Mouse (Mus musculus): ENCODE data around the gene Mapkap1. TPM values are rescaled to one million over a fixed set of nuclear protein-coding genes. Genes with fewer than 3 reads are reported as not detected.

Mapkap1 gene
- 10 to 100 TPM; 65.8 to 74.4 TPM for total RNA-seq (2021)
- long read RNA-seq, experiment 1, transcript Mapkap1-209 (12 exons, 3,111 nt): major isoform, 47 of 102 reads
- long read RNA-seq, experiment 1, transcript Mapkap1-204 (11 exons, 1,630 nt): minor isoform, 7 of 102 reads
- long read RNA-seq, experiment 1, partial matches to known transcripts: 0 of 102 reads
- long read RNA-seq, experiment 1, other reads (novel, unspliced or antisense): 48 of 102 reads
- long read RNA-seq, experiment 2, transcript Mapkap1-204 (11 exons, 1,630 nt): minor isoform, 6 of 80 reads
- long read RNA-seq, experiment 2, transcript Mapkap1-209 (12 exons, 3,111 nt): major isoform, 43 of 80 reads
- long read RNA-seq, experiment 2, partial matches to known transcripts: 3 of 80 reads
- long read RNA-seq, experiment 2, other reads (novel, unspliced or antisense): 28 of 80 reads

DNA sequence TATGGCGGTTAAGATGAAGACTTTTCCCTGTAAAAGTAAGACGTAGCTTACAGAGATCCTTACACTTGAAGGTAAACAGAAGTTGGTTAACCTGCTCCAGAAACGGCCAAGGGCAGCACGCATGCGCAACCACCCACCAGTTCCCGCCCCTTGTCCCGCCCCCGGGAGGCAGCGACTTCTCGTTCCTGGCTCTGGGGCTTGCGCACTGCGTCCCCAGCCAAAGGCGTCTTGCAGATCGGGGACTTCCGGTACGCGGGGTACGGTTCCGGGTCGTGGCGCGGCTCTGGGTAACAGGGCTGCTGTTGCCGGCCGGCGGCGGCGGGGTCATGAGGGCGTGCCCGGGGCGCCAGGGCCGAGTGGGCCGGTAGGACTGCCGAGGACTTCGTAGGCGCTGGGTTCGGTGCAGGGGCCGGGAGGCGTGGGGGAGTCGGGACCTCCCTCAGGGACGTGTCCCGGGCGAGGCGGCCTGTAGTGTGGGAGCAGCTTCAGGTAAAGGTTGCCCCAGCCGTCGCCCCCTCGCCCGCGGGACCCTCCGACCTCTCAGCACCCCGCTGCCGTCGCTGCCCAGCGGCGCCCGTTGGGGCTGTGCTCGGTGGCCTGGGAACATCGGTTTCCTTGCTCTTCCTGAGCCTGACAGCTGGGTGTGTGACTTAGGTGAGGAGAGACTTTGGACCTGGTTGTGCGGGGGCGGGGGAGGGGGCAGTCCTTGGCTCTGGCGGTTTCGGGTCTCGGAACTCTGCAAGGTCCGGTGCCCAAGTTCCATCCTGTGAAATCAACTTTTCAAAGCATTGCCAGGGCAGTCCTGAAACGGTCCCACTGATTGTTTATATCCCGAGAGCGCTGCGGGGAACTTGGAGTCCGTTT lies at the start of gene Mapkap1:
Gene Mapkap1 (plus strand): TSS at position 171 of the 864 bp plus-strand sequence.
- peak; percentile 98 for DNase-seq (ENCODE audit: low spot score)

DNA sequence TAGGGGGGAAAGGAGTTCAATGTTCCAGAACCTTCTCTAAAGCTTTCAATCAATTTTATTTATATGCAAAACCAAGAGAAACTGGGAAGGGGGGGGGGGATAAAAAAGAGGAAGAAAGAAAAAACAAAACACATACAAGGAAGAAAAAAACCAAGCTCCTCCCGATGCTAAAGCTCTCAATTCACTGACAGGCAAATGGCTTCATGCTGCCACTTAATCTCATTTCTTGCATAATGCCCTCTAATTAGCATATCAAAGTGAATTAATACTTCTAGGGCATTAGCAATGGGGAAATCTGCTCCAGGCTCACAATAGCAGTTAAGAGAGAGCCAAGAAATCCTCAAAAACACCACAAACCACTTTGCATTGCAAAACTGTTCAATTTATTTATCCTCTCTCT lies 42.9 kb upstream of the Mapkap1 start:
- DNase-seq (ENCODE audit: low spot score): no peak

DNA sequence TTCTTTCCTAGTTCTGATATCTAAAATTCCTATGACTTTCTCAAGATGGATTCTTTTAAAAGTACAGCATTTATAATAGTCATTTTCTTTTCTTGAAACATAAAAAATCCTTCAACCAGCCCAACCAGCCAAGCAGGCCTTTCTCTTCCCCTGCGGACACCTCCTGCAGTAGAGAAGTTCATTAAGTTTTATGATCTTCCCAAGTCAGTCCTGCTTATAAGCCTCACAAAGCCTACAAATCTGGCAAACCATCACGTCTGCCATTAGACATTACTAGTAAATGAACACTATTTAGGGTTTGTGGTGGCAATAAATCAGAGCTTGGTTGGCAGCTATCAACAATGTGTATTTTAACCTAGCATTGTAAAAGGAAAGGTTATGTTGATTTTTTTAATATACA lies 39.5 kb upstream of the Mapkap1 start:
- DNase-seq (ENCODE audit: low spot score): no peak

DNA sequence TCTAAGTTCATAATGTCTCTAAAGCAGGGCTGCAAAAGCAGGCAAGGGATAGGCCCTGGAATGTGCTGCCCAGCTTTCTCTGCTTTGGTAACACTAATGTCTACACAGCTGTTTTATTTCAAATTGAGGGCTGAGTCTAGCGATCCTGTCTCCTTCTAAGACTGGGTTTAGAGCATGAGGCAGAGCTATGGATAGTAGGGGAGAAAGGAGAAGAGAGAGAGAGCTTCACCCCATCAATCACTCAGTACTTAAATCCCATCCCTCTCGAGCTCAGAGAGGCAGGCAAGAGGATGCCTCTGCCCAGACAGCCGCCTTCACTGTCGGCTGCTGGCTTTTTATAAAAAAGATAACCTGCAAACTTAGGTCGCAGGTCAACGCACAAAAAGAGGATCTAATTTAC lies 38.2 kb upstream of the Mapkap1 start:
- no peak for DNase-seq (ENCODE audit: low spot score)

DNA sequence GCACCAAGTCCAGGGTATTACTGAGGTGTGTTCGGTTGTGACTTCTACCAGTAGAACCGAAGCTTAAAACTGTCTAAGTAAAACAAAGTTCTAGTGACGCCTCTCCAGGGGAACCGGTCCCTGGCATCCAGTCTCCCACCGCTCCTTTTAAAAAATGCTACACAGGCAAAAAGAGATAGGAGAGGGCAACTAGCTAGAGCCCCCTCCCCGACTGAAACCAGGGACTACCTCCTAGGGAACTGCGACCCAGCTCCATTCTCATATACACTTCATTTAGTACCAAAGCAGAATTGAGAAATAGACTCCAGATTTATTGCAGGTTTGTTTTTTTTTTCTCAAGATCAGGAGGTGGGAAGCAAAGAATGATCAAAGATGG lies 36.2 kb upstream of the Mapkap1 start:
- DNase-seq (ENCODE audit: low spot score): no peak

DNA sequence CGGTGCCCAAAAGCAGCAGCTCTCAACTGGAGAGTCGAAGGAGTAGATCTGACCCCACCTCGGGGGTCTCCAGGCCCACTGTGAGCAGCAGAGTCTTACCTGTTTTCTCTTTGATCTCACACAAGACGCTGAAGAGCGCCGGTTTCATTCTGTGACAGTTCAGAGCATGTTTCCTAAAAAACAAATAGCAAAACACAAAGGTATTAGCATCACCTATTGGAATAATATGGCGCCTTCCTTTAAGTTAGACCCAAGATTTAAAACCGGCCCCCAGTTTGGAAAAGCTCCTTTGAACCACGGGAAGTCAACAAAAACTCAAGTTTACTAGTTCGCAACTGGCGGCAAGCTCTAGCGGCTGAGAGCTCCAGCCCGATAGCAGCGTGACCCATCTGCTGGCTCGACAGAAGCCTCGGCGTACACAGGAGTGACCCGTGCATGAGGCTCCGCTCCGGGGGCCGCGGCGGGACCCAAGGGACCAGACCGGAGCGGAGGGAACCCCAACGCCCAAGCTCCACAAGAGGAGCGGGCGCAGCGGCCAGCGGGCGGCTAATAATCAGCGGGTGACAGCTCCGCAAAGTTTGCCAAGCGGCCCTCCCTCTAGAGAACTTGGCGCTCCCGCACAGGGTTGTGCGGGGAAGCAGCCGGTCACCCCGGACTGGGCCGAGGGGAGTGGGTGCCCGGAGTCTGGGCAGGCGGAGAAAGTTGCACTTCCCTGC lies 35.7 kb upstream of the Mapkap1 start:
- DNase-seq (ENCODE audit: low spot score): peak; percentile 9

DNA sequence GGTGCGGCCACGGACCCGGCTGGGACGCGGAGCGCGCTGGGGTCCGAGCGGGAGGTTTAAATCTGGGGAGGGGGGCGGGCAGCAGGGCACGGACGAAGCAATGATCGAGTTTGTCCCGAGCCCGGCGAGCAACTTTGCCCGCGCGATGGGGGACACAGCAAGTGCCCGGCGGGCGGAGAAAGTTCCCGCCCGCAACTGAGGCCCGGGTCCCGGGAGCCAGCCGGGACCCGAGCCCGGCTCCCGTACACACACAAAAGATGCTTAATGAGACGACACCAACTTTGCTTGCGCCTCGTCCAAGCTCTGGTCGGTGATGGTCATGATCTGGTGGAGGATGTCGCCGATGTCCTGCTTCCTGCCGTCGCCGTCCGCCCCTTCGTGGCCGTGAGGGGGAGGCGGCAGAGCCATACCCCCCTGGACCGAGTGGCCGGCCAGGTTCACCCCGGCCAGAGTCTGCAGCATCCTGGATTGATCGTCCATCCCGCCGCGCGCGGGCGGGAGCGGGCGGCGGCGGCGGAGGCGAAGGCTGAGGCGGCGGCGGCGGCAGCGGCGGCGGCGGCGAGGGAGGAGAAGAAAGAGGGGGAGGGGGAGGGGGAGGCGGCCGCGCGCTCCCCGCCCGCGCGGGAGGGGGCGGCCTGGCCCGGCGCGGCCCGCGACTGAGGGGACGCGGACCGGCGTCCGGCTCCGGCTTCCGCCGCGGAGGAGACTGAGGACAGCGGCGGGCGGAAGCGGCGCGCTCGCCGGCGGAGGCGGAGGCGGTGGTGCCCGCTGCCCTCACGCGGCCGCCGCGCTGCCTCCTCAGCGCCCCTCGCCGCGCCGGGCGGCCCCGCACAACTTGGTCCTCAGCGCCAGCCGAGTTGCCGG lies 34.9 kb upstream of the Mapkap1 start:
- DNase-seq (ENCODE audit: low spot score): peak; percentile 14

DNA sequence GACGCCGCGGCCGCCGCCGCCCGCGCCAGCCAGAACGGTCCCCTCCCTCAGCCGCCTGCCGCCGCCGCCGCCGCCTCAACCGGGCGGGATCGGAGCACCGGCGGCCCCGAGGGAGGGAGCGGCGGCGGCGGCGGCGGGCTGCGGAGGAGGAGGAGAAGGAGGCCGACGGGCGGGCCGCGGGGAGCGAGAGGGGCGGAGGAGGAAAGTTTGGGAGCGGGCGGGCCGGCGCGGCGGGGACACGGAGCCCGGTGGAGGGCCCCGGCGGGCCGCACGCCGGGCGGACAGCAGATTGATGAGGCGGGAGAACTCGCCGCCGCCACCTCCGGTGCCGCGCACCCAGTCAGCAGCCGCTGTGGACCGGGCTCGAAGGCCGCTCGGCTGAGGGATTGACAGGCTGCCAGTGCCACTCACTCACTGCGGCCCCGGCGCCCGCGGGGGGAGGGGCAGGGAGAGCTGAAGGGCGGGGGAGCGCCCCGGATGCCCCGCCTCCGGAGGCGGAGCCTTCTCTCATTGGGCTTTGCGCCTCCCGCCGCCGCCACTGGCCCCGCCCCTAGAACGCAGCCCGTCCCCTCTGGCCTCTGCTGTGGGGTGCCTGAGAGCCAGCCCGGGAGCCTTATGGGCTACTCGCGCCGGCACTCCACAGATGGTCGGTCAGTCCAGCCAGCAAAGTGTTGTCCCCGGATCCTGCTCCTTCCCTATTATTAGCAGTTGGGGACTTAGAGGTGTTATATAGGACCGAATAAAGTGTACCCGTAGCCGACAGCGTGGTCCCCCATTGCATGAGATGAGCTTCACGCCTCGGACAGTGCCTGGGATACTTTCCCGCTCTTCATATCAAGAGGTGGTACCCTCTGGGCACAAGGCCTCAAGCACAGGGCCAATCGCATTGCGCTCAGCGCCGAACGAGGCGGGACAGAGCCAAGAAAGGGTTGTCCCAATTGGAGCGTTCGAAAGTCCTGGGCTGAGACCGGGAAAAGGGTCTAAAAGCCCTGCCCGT lies 34.0 kb upstream of the Mapkap1 start, which contains the start of gene Pbx3:
Gene Pbx3 (minus strand): TSS at position 838 of the 997 bp plus-strand sequence.
- DNase-seq (ENCODE audit: low spot score): peak; percentile 95

DNA sequence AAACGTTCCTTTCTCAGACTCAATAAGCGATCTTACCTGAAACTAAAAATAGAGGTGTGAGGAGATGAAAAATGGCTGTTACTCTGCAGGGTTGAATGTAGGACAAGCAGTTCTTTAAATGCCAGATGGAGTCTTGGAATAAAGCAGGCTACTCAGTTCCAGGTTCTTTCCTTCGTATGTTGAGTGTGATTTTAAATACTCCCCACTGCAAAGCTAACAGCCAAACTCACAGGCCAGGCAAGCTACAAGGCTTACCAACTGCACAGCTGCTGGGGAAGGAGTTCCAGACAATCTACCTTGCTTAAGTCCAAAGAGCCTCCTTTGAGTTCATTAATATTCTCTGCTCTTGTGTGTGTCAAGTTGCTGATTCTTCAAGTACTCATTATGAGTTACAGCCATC lies 32.7 kb upstream of the Mapkap1 start:
- no peak for DNase-seq (ENCODE audit: low spot score)

DNA sequence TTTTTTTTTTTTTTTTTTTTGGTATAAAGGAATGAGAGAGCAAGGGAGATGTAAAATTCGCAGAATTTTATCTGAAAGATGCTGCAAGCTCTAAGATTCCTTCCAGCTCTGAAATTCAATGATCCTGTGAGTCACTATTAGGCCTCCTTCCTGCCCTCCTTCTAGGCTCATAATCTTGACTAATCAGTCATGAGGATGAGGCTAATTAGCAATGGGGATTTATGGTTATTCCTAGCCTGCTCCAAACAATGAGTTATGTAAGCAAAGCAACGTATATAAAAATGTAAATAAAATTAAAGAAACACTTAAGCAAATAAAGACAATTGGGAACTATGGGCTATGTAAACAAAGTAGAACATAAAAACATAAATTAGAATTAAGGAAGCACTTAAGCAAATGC lies 32.2 kb upstream of the Mapkap1 start:
- DNase-seq (ENCODE audit: low spot score): no peak

DNA sequence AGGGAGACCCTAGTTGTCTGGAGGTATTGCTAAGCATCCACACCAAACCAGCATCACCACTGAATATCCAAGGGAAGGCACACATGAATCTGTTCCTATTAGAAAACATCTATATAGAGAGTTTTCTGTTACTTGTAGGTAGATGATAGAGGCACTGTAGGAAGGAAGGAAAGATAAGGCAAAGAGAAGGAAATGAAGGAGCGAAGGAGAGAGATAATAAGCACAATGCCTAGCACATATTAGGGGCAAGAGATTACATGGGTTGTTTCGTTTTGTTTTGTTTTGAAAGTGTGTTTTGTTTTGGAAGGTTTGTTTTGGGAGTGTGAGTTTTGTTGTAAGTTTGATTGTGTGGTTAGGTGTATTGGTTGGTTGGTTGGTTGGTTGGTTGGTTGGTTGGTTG lies 27.6 kb upstream of the Mapkap1 start:
- DNase-seq (ENCODE audit: low spot score): no peak

DNA sequence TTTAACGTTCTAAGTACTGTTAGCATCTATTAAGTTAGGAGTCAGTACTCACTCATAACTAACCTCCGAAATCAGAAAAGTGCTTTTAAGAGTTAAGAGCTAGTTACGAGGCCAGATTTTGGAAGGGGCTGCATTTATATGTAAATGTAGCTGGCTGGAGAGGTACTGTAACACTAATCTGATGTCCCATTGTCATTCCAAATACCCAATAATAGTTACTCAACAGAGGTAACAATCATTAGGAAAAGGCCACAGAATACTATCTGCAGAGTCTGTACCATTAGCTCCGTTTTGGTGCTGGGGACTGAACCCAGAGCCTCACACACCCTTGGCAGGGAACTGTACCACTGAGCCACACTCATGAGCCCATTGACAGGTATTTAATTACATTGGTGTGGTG lies 7.0 kb upstream of the Mapkap1 start:
- no peak for DNase-seq (ENCODE audit: low spot score)

DNA sequence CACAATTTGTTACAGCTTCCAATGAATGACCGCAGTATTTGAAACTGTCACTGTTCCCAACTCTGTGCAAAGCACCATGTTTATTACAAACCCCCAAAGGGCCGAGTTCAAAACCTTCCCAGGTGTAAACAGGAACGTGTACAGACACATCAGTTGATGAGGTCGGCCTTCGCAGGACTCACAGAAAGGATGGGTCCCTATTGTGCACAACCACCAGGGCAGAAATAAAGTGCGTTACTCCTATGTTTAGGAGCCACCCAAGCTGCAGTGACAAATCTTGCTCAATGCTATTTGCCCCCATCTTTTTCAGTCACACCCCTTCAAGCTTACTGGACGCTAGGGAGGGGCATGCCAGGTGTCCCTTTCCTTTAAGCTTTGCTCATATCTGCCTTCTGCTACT lies 1.0 kb downstream of the Mapkap1 start:
- no peak for DNase-seq (ENCODE audit: low spot score)

DNA sequence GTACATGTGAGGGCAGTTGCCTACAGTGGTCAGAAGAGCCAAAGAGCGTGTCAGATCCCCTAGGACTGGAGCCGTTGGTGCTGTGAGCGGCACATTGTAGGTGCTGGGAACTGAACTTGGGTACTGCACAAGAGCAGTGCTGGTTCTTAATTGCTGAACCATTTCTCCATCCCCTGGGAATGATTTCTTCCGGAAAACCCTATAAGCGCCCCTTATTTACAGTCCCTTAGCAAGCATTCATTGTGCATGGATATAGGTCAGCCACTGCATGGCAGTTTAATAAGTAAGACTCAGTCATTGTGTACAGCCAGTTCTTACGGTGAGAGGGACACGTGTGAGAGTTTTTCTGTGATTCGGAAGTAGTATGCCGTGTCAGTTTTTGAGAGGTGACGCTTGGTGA lies 1.8 kb downstream of the Mapkap1 start:
- no peak for DNase-seq (ENCODE audit: low spot score)

DNA sequence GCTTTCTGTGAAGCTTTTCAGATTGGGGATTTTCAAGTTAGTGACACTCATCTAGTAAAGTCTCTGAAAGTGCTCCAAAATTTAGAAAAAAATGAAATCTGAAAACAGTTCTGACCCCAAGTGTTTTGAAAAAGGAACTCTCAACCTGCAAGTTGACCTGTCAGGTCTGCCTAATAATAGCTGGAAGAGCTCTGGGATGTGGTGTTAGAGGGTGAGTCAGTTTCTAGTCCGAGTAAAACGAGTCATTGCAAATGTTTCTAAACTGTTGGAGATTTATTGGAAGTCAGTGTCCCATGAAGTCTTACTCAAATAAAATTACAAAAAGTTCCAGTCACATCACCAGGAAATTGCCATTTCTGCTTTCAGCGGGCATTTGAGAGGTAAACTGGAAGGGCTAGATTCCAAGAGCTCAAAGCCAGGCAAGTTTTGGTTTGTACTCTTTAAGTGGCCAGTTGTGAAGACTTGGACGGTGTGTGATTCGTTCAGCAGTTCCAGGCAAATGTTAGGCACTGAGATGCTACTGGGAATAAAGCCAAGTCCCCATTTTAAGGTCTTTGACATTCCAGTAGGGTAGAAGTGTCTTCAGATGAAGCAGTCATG lies 3.3 kb downstream of the Mapkap1 start:
- no peak for DNase-seq (ENCODE audit: low spot score)

DNA sequence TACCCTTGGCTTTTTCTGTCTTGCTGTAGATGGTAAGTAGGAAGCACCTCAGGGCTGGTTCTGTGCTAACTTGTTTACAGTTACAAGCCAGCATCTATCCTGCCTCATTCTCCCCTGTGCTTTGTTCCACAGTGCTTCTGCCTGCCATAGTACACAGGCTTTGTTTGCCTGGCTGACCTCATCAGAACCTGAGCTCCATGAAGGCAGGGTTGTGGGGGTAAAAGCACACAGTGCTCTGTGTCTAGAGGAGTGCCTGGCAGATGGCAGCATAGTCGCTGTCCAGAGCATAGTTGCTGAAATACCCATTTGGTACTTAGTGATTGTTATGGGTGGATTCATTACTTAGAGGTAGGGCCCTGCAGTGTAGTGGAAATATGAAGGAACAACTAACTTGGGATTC lies 13.7 kb downstream of the Mapkap1 start:
- DNase-seq (ENCODE audit: low spot score): no peak

DNA sequence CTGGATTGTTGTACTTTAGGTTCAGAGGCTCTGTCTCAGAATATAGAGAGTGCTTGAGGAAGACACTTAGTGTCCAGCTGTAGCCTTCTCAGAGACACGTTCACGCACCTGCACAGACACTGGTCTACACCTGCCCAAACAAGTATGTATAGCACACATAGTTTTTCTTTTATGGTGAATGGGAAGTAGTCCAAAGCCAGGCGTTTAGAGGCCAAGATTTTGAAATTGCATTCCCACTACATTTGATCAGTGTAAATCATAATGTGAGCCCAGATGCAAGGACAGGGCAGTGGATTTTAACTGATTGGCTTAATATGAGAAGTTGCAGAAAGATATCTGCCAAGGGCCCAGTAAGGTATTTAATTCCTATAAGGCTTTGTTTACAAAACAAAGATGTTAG lies 17.6 kb downstream of the Mapkap1 start:
- DNase-seq (ENCODE audit: low spot score): no peak

DNA sequence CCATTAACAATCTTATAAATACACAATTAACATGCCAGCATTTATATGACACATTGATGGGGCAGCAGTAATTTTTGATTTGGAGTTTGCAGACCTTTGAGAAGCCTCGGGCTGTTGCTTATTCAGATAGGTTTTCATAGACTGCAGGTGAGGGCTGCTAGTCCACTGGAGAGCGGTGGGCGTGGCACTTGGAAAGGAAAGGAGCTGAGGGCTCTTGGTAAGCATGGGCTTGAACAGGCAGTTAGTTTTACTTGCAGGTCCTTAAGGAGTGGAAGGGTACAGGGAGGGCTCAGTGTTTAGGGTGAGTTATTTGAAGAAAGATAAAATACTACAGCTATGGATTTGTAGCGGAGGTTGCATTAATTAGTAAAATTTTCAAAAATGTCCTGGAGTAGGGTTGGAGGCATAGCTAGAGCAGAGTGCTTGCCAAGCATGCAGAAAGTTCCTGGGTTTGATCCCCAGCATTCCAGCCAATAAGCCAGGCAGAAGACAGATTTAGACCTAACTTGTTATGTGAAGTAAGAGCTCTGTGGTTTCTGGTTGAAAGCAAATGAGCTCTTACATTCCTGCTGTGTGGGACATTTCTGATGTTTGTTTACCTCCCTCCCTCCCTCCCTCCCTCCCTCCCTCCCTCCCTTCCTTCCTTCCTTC lies 19.1 kb downstream of the Mapkap1 start:
- DNase-seq (ENCODE audit: low spot score): no peak

DNA sequence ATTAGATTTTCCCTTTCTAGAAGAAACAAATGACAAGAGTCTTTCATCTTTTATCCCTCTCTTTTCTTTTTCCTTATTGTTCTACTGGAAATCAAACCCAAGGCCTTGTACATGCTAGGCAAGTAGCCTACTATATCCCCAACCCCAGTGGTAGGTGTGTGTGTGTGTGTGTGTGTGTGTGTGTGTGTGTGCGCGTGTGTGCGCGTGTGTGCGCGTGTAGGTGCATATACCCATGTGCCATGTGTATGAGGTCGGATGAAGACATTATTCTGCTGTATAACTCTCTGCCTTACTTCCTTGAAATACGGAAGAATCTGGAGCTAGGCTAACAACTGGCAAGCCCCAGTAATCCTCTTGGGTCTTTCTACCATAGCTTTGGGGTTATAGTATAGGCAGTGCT lies 24.1 kb downstream of the Mapkap1 start:
- no peak for DNase-seq (ENCODE audit: low spot score)

All from gastrocnemius, adult 18-20 months (tissue).